Mouse (Mus musculus) thymus, postnatal 4 days (tissue): ENCODE results near the gene Pan2.
"Not testable (repeated sequence)": the region's sequence is repeated elsewhere in the genome, so short reads cannot be mapped to it uniquely, and the experiment has no call there.

Experiments
- DNase-seq: peaks from one replicate; pipeline ENCODE4 v3.0.0; 2021

Gene Pan2

GRCm38 (mm10) chr10:128303126-128304021 is at the start of gene Pan2:
TSS of gene Pan2 (plus strand) at chr10:128303335.
- peak; percentile 98 for DNase-seq

GRCm38 (mm10) chr10:128253677-128254255 is 49.4 kb upstream of the Pan2 start, which contains the start of gene Apon:
TSS of gene Apon (plus strand) at chr10:128254096.
- no peak for DNase-seq

- DNase-seq, result no peak
Observed at GRCm38 (mm10) chr10:128255925-128256324, 47.2 kb upstream of the Pan2 start.

GRCm38 (mm10) chr10:128256328-128256727 is 46.8 kb upstream of the Pan2 start:
- DNase-seq, result no peak

GRCm38 (mm10) chr10:128258953-128259352 is 44.2 kb upstream of the Pan2 start:
- peak; percentile 39 for DNase-seq

- peak; percentile 45 for DNase-seq
Observed at GRCm38 (mm10) chr10:128259946-128260345, 43.2 kb upstream of the Pan2 start.

- DNase-seq, result not testable (repeated sequence)
Observed at GRCm38 (mm10) chr10:128260376-128260775, 42.8 kb upstream of the Pan2 start.

- no peak for DNase-seq
Observed at GRCm38 (mm10) chr10:128262300-128262699, 40.8 kb upstream of the Pan2 start.

- no peak for DNase-seq
Observed at GRCm38 (mm10) chr10:128263393-128264310, 39.5 kb upstream of the Pan2 start.

- DNase-seq, result no peak
Observed at GRCm38 (mm10) chr10:128268371-128268770, 34.8 kb upstream of the Pan2 start, which contains the start of gene Apof. TSS of gene Apof (plus strand) at chr10:128268671.

GRCm38 (mm10) chr10:128269206-128269910 is 33.8 kb upstream of the Pan2 start:
- DNase-seq, result no peak

GRCm38 (mm10) chr10:128270287-128270841 is 32.8 kb upstream of the Pan2 start, which contains the start of gene Stat2:
TSS of gene Stat2 (plus strand) at chr10:128270559.
- peak; percentile 95 for DNase-seq

- no peak for DNase-seq
Observed at GRCm38 (mm10) chr10:128270866-128271265, 32.3 kb upstream of the Pan2 start.

- DNase-seq, result no peak
Observed at GRCm38 (mm10) chr10:128271883-128272282, 31.3 kb upstream of the Pan2 start.

- DNase-seq, result not testable (repeated sequence)
Observed at GRCm38 (mm10) chr10:128272819-128273439, 30.2 kb upstream of the Pan2 start.

GRCm38 (mm10) chr10:128275374-128275773 is 27.8 kb upstream of the Pan2 start:
- DNase-seq, result not testable (repeated sequence)

- DNase-seq, result no peak
Observed at GRCm38 (mm10) chr10:128278158-128278557, 25.0 kb upstream of the Pan2 start.

GRCm38 (mm10) chr10:128280943-128281342 is 22.2 kb upstream of the Pan2 start:
- DNase-seq, result no peak

- DNase-seq, result no peak
Observed at GRCm38 (mm10) chr10:128281682-128282081, 21.5 kb upstream of the Pan2 start.

- no peak for DNase-seq
Observed at GRCm38 (mm10) chr10:128282886-128283450, 20.2 kb upstream of the Pan2 start.
